Mouse (Mus musculus): ENCODE results near the gene Naa16.

DNA sequence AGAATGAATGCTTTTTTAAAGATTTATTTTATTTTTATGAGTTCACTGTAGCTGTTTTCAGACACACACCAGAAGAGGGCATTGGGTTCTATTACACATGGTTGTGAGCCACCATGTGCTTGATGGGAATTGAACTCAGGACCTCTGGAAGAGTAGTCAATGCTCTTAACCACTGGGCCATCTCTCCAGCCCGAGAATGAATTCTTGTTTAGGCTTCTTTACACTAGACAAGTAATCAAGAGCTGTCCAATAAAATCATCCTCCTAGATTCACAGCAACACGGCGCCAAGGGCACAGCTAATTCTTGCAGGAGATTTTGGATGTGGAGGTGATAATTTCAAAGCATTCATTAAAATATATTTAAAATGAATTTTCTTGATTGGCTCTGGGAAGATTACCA lies 2.3 kb downstream of the Naa16 start:
- no peak for TF ChIP-seq TAL1 (conservative IDR thresholded peaks at IDR 0.05; ENCODE audit: low read depth, low read length)
- TF ChIP-seq CTCF (IDR thresholded peaks at IDR 0.05; ENCODE audit: low read depth, low read length) = no peak
- no peak for TF ChIP-seq POLR2AphosphoS5 (IDR thresholded peaks at IDR 0.05; ENCODE audit: insufficient replicate concordance, low read depth, low read length)
- TF ChIP-seq GATA1 (IDR thresholded peaks at IDR 0.05; ENCODE audit: borderline replicate concordance, low read length) = no peak
- no peak for TF ChIP-seq GATA2 (IDR thresholded peaks at IDR 0.05; ENCODE audit: borderline replicate concordance, low read depth, low read length)
